Mouse (Mus musculus) skeletal muscle tissue, adult 2 months (tissue): ENCODE results near the gene Man1a.

ENCODE experiments used
- DNase-seq: peaks from one replicate; pipeline ENCODE4 v3.0.0-alpha.2; 2012; ENCODE audit warnings: low read depth, low spot score

Gene Man1a

DNA sequence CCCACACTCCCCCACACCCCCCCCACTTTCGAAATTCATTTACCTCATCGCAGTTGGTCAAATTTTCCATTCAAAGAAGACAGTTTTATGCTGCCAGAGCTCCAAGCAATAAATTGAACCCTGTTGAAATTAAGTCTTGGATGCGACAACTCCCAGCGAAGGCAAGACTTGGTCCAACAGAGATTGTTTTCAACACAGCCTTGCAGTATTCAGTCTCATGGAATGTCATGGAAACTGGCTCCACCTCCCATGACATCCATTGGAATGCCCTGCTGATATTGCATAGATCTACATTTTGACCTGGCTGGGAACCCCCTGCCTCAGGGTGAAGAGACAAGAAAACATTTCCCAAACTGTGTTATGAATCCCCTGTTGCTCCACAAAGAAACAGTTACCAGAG, at the start of gene Man1a:
TSS of gene Man1a (minus strand) at position 190 of the 400 bp plus-strand sequence.
- DNase-seq, result peak; percentile 67

DNA sequence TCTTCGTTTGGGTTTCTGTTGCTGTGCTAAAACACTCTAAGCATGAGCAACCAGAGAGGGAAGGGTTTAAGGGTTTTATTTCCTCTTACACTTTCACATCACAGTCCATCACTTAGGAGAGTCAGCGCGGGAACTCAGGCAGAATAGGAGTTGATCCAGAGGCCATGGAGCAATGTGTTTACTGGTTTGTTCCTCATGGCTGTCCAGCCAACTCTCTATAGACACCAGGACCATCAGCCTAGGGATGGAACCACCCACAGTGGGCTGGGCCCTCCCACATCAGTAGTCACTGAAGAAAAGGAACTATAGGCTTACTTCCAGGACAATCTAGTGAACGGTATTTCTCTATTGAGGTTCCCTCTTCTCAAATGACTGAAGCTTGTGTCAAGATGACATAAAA, 45.4 kb upstream of the Man1a start:
- no peak for DNase-seq

DNA sequence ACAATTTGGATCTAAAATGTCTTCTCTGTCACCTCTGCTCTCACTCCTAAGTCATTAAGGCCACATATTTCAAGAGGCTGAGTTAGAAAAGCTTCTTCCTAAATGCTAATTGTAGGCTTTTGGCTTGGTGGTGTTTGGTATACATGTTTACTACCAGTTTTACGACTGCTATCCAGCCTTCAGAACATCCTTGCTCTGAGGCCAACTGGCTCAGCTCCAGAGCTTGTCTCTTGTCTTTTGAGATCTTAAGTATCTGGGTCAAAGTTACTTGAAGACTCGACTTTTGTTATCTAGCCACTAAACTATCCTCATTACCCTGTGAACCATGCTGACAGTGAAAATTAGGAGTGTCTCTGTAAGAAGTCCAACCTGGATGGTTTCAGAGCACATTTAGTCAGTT, 44.0 kb upstream of the Man1a start:
- DNase-seq, result peak; percentile 27

DNA sequence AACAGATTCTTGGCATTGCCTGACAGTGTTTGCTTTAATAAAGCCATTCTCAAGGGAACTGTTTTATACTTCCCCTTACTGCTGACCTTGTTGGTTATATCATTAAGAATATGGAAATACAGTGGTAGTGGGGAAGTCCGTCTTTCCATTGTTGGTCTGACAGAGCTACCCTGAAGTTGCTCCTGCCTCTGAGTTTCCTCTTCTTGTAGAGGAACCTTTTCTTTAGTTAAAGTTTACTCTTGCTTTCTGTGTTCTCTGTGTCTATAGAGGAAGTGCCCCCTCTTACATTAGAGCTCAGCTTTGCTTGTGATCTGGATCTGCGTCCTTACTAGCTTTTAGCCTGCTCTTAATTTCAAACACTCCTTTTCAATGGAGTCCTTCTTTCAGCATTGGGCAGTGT, 42.9 kb upstream of the Man1a start:
- peak; percentile 30 for DNase-seq

DNA sequence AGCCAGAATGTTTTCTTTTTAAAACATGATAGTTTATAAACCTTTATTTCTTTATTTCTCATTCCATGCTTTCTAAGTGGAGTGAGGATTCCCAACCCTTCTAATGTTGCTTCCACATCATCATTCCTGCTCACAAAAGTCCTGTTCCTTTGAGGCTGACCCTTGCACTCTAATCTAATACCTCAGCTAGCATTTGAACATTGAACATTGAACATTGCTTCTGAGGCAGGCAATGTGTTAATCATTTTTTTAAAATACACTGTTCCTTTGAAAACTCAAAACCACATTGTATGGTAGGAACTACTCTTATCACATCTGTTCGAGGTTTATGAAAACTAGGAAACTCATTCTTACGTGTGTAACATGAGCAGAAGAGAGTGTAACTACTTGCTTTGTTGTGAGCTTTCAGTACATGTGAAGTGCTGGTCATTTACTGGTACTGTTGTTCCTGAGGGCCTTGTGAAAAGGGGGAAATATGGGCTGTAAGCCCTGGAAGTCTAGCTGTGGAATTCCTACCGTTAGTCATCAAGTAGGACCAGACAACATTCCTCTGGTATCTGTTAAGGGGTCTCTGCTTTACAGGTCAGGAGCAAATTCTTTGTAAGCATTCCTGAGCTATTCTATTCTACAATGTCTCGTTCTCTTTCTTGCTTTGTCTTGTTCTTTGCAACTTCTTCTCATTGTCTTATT, 42.0 kb upstream of the Man1a start:
- DNase-seq, result no peak

DNA sequence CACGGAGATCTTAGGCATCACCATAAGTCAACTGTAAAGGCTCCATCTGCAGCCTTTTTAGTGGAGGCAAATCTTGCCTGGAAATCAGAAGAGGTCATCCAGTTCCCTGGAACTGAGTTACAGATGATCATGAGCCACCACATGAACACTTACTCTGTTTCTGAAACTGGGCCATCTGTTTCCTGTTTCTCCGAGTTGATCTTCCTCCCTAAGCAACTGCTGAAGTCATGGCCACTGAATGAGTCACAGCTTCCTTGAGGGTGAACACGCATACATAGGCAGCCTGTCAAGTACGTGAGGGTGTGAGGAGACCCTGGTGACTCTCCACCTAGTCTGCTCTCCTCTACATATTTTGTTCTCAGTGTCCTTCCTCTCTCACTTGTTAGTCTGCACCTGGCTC, 41.4 kb upstream of the Man1a start:
- DNase-seq, result peak; percentile 87

DNA sequence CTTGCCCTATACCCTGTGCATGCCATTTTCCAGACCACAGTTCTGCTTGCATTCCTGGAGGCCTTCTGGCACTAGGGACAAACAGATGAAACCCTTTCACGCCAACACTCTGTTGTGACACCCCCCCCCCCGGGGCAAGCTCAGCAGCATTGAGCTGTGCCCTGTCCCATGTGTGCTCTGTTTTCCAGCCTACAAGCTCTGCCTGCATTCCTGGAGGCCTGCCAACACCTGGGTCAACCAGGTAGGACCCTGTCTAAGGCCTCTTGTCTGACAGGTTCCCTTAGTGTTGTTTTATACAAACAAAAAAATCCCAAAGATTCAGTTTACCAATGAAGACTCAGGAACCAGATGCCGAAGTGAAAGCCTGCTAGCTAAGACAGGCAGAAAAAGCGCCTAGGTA, 27.3 kb upstream of the Man1a start:
- no peak for DNase-seq

DNA sequence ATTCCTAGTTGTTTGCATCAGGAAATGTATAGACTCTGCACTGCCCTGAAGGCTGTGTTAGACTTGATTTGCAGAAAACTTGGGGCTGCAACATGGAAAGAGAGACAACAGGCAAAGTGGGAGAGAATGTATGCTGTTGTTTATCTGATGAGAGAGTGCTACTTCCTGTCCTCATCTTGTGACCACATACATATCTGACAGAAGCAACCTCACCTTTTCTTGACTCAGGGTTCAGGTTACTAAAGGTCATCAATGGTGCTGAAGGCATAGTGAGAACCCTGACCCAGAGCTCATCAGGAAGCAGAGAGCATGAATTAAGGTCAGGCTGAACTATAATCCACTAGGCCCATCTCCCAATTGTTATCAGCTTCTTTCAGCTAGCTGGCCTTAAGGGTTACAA, 15.7 kb upstream of the Man1a start:
- DNase-seq, result no peak

DNA sequence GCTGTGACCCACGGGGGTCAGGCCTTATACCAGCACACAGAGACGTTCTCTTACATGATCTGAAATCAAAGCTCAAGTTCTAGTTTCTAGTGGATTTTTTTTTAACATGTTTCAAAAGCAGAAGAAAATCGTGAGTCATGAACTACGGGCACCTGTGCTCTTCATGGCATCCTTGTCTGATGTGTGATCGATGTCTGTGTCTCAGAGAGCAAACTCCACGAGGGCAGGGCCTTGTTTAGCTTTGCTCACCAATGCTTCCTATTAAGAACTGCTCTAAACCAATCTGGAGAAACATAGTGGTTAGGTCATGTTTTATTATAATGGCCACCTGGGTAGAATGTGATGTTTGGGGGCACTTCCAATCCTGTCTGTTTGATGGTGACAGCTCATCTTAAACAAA, 13.5 kb upstream of the Man1a start:
- DNase-seq, result no peak

DNA sequence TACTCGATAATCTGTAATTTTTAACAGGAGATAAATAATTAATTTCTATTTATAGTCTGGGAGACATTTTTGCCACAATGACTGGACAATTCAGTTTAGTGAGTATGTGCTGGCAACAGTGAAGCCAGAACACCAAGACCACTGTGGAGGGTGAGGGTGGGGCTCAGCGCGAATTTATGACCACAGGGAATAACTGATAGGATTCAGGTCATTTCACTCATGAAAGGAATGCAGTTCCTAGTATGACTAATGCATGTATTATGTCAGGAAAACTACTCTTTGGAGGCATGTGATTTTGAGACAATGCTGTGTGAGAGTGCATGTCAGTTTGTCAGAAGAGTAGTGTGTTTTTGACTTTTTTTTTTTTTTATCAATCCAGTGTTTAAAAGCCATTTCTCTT, 10.9 kb upstream of the Man1a start:
- no peak for DNase-seq

DNA sequence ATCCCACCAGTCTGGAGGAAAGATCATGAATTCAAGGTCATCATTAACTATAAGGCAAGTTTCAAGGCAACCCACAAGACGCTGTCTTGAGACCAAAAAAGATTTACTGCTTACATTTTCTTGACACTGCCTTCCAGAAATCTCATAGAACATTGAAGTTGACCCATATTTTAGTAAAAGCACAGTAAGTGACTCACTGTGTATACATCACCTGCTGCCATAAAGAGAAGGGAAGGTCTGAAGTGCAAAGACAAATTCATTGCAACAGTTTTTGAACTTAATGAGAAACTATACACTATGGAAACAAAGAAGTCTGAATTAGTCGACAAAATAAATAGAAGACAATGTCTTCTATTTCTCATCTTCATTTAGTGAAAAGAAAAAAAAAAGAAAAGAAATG, 8.7 kb upstream of the Man1a start:
- no peak for DNase-seq

DNA sequence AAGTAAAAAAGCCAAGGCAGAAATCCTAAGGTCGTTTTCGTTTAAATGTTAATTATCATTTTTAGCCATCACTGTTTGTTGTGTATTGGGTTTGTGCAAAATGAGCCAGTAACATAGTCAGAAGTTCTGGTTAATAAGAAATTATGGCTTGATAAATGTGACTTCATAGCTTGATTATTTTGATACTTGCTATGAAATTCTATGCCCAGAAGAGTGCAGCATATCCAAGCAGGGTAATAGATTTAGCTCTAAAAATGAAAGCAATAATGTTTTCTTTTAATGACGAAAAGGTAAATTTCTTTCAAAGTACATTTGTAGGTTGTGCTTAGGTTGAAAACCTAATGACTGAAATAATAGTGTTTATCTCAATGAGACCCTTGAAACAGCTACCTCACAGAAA, 596 bp upstream of the Man1a start:
- DNase-seq, result no peak

DNA sequence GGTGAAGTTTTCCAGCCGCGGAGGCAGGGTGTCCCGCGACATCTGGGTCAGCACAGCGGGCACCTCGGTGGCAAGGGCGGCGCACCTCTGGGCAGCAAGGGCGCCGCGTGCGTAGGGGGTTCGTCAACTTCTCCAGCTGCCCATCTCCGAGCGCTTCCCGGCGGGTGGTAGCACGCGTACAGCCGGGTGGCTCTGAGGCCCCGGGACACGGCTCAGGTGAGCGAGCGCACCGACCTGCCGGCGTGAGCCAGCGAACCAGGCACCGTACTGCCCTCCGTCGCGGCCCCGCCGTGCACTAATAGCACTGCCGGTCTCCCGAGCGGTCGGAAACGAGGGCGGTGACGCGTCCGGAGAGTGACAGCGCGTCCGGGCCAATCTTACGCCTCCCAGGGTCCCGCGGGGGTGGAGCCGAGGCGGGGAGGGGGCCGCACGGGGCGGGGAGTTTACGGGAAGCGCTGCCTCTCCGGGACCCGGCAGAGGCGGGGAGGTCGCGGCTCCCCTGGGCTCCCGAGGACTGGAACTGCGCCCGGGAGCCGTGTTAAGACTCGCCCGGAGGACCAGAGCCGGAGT, 883 bp downstream of the Man1a start:
- peak; percentile 89 for DNase-seq

DNA sequence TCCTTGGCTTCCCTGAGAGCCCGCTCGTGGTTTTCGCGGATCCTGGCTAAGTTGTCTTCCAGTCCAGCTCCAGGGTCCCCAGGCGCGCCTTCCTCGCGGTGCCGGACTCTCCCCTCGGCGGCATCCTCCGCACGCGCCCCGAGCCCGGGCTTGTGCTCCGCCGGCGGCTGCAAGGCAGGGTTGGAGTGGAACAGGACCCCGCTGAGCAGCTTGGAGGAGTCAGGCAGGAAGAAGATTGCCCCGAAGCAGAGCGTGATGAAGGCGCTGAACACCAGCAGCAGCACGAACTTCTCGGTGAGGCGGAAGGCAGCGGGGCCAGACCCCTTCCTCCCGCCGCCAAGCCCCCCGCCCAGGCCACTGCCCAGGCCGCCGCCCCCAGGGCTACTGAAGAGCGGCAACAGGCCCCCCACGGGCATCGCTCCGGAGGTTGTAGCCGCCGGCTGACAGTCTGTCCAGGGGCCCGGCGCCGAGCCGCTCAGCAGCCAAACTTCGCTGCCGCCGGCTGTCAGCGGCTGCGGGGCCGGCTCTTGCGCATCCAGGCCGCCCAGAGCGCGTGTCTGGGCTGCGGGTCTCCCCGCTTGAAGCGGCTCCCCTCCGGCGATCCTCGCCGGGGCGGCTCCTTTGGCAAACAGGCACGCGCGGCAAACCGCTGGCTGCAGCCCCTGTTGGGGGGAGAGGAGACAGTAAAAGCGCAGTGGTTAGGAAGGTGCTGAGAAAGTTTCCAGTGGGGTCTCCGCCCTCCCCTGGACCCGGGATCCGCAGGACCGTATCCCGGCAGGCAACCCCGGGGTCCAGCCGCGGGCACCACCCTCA, 1.6 kb downstream of the Man1a start:
- no peak for DNase-seq

DNA sequence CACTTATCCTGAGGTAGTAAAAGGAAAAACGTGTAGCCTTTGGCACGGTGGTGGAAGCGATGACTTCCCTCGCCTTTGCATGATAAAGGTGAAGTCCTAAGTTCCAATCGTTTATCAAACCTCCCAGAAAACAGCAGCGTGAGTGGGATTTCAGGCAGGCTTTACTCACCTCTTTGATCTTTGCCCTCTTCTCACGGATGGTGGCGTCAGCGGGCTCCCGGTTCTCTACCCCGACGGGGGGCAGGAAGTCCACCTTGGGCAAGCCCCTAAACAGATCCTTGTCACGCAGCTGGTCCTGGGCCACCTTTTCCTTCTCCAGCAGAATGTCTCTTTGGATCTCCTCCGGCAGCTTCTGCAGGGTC, 2.2 kb downstream of the Man1a start:
- no peak for DNase-seq

DNA sequence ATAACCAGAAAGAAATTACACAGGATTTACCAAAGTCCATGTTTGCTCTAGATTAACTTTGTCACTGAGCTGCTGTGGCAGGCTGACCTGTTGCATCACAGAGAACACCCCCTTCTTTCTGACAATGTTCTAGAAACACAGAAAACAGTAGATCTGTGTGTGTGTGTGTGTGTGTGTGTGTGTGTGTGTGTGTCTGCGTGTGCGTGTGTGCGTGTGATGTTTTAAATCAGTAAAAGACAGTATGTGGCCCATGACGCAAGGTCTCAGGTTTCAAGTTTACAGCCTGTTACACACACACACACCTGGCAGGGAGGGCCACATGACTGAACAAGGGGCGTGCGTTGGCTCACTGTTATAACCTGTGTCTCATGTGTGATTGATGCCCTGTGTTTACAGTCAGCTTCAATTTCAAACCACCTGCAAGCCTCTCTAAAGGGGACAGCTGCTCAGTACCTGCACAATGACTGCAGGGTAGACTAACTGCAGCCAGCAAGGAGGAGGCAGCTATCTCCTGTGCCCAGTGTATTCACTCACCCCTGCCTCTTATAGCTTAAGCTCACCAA, 2.7 kb downstream of the Man1a start:
- DNase-seq, result no peak

DNA sequence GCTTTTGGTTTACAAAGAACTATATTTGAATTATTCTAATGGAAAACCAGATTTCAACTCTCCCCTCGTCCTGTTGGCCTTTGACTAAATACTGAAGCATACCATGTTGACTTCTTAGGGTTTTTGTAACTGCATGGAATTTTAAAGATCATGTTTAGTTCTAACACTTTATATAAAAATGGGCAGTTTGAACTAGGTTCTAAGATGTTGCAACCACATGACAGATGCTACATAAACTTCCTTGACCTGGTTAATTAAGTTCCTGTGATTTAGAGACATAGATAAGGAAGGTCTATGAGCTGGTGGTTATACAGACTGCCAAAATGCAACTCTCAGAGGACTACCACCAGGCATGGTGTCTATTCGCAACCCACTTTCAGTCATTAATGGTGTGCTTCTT, 4.1 kb downstream of the Man1a start:
- DNase-seq, result no peak

DNA sequence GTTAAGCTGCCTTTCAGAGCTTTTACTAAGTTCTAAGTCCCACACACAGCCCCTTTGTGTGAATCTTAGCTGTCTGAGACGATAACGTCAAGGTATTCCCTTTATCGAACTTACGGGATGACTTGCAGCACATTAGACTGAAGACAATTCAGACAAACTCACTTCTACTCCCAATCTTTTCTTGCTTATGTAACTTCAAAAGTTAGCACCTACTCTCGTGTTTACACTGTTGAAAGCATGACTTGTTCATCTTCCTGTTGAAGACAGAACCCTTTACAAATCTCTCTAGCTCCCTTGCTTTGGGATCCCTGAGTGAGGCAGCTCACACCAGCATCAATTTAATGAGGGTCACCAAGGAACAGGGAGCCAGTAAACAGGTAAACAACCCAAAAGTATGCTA, 5.9 kb downstream of the Man1a start:
- DNase-seq, result no peak

DNA sequence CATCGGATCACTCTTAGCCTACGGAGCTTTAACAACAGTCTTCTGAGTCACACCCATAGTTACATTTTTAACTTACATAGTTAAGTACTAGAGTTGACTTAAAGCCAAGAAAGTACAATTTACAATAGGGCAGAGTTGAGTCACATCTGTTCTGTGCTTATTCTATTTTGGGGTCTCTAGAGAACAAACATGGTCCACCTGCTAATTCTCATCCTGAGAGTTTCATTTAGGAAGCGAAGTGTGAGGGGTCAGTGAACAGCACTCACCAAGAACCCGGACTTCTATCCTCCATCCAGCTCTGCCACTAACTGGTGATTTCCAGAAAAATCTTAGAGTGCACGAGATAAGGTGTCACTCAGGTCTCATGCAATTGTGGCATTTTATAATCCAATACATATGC, 7.0 kb downstream of the Man1a start:
- DNase-seq, result no peak

DNA sequence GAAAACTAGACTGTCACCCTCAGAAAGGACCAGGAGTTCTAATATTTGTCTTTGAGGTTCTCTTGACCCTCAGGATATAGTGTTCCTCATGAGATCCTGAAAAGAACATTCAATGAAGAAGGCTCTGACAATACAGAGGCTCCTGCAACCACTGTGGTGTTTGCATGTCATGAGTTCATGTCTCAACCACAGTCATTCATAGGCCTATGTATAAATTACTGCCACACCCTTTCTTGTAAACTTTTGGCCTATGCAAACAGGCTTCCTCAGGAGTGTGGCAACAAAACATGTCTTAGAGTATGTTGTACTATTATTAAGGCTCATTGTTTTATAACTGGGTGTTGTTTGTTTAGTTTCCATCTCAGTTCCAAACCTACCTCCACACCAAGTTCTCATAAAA, 9.7 kb downstream of the Man1a start:
- no peak for DNase-seq

DNA sequence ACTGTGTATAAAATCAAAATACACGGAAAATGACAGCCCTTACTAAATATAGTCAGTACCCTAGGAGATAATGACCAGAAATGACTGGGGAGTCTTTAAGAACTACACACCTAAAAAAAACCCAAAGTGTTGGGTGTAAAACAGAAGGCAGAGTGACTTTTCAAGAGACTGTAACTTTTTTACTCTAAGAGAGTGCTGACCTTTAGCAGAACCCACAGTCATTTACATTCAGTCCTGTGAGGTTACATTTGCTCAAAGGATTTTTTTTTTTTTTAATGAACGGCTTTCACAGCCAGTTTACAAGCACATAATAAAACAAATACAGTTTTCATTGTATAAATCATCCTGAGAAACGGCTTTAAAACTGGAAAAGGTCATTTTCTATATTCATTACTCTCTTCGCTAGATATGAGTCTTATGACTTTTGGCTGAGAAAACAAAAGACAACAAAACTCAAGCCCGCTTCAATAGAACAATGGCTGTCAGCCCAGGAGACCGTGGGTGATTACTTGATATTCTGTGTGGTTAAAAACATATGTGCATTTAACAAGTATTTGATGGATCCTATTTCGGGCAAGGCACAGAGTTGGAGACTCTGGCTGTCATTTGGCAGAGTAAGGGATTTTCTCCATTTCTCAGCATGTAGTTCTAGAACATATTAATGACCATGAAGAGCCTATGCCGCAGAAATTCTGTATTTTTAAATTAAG, 12.7 kb downstream of the Man1a start:
- no peak for DNase-seq

DNA sequence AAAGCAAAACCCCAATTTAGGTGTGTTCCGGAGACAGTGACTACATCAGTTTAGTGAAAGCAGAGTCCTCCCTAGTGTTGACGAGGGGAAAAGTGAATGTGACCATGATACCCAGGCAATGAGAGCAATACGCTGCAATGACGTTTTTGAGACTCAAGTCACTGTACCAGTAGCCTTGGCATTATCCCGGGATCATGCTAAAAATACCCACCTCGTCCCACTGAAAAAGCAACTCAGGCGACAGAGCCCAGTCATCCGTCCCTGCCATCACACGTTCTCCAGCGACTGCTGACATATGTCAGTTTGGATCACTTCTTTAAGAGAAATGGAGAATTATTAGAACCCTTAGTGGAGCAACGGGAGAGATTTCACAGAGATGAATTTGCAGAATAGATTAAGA, 13.6 kb downstream of the Man1a start:
- no peak for DNase-seq
